Mouse (Mus musculus): ENCODE results near the gene 5530401A14Rik.

The 5530401A14Rik gene

GRCm38 (mm10) chr11:81926393-81926792 lies 65.9 kb downstream of the 5530401A14Rik start:
- DNase-seq (ENCODE audit: low spot score in 2 of 2) = no peak

- no peak for DNase-seq (ENCODE audit: low spot score in 2 of 2)
Measured at GRCm38 (mm10) chr11:81937516-81937915, 77.0 kb downstream of the 5530401A14Rik start.

GRCm38 (mm10) chr11:81940988-81941387 lies 80.5 kb downstream of the 5530401A14Rik start:
- no peak for DNase-seq (ENCODE audit: low spot score in 2 of 2)

- no peak for DNase-seq (ENCODE audit: low spot score in 2 of 2)
Measured at GRCm38 (mm10) chr11:81942167-81942566, 81.7 kb downstream of the 5530401A14Rik start.
